Mouse (Mus musculus) hindbrain, embryonic 12.5 days (tissue): ENCODE data around the gene Unc119b. TPM values are rescaled to one million over a fixed set of nuclear protein-coding genes. Genes with fewer than 3 reads are reported as not detected.
A peak's percentile ranks its signal among the peaks of the same experiment; 100 is the strongest.
"Not testable (repeated sequence)": the region's sequence is repeated elsewhere in the genome, so short reads cannot be mapped to it uniquely, and the experiment has no call there.

Experiments
- ATAC-seq: fragments of 200-750 bp; cut with Nextera tagmentation; 2 replicates; pipeline ENCODE4 v1.8.0; 2017; ENCODE audit warnings: moderate TSS enrichment; ENCODE audit not compliant: low FRiP score
- H3K27ac ChIP-seq: fragments of 300-500 bp; sonication (generic); 2 replicates; pipeline ENCODE4 v1.5.1; 2016; ENCODE audit warnings: mild to moderate bottlenecking
- H3K27me3 ChIP-seq: fragments of 300-500 bp; sonication (generic); 2 replicates; pipeline ENCODE4 v1.6.1; 2016; ENCODE audit warnings: mild to moderate bottlenecking
- H3K36me3 ChIP-seq: fragments of 300-500 bp; sonication (generic); 2 replicates; pipeline ENCODE4 v1.6.1; 2016; ENCODE audit warnings: mild to moderate bottlenecking
- H3K4me1 ChIP-seq: fragments of 300-500 bp; sonication (generic); 2 replicates; pipeline ENCODE4 v1.6.1; 2016
- H3K4me2 ChIP-seq: fragments of 300-500 bp; sonication (generic); replicated peaks from 2 replicates; pipeline ENCODE4 v1.6.1; 2016; ENCODE audit warnings: mild to moderate bottlenecking
- H3K4me3 ChIP-seq: fragments of 300-500 bp; sonication (generic); 2 replicates; pipeline ENCODE4 v1.5.1; 2016; ENCODE audit warnings: mild to moderate bottlenecking
- H3K9ac ChIP-seq: fragments of 300-500 bp; sonication (generic); 2 replicates; pipeline ENCODE4 v1.6.1; 2016; ENCODE audit warnings: mild to moderate bottlenecking, moderate library complexity
- H3K9me3 ChIP-seq: fragments of 300-500 bp; sonication (generic); replicated peaks from 2 replicates; pipeline ENCODE4 v1.6.1; 2016; ENCODE audit warnings: mild to moderate bottlenecking
- WGBS: fragments of 180-500 bp; shearing (Covaris S2); methylation state at CpG from one replicate; pipeline ENCODE4 v1.1.7; 2016; 5-methylcytosine and 5-hydroxymethylcytosine counted together
- polyA plus RNA-seq: library from polyadenylated mRNA; unstranded; fragments of >200 nt; fragmentation: Nextera tagmentation; extraction: Ambion mirVana; gene quantifications from 2 replicates; pipeline ENCODE4 v1.2.1, GENCODE M21; 2016

The Unc119b gene
- polyA plus RNA-seq, 1 experiment from 2014 or later, result 62.0 TPM

GRCm38 (mm10) chr5:115165895-115166814 lies 31.4 kb upstream of the Unc119b start:
- Histone ChIP-seq H3K27me3 (no peaks in the 10 kb centered on the region), H3K4me3 (no peak overlapping the region), H3K27ac (no peak overlapping the region), H3K36me3 (no peaks in the 10 kb centered on the region), H3K9me3 (no peaks in the 10 kb centered on the region), H3K4me2 (no peak overlapping the region), H3K9ac (no peak overlapping the region), H3K4me1 (peaks cover 8% of the 10 kb centered on the region; the same call in 1 of the 2 replicates)
- no peak for ATAC-seq
- WGBS, result 55% methylated on average over 11 of the region's 11 CpGs

- no peaks in the 10 kb centered on the region for H3K27me3 ChIP-seq
- no peaks in the 10 kb centered on the region for H3K36me3 ChIP-seq
- no peak overlapping the region for H3K9ac ChIP-seq
- H3K4me2 ChIP-seq, result no peak overlapping the region
- WGBS, result 62% methylated on average over 9 of the region's 9 CpGs
- no peak overlapping the region for H3K27ac ChIP-seq
- no peaks in the 10 kb centered on the region for H3K9me3 ChIP-seq
- no peak for ATAC-seq
- H3K4me1 ChIP-seq, result peaks cover 12% of the 10 kb centered on the region; the same call in 1 of the 2 replicates
- H3K4me3 ChIP-seq, result no peak overlapping the region
These were observed 30.6 kb upstream of the Unc119b start for GRCm38 (mm10) chr5:115165351-115165750.

DNA sequence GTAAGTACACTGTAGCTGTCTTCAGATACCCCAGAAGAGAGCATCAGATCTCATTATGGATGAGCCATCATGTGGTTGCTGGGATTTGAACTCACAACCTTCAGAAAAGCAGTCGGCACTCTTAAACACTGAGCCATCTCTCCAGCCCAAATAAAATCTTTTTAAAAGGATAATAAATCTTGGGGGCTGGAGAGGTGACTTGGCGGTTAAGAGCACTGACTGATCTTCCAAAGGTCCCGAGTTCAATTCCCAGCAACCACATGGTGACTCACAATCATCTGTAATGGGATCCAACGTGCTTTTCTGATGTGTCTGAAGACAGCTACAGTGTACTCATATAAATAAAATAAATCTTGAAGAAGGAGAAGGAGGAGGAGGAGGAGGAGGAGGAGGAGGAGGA lies 29.7 kb upstream of the Unc119b start:
- not testable (repeated sequence) for H3K4me3 ChIP-seq, H3K4me2 ChIP-seq, H3K36me3 ChIP-seq, H3K27ac ChIP-seq, H3K27me3 ChIP-seq, H3K9me3 ChIP-seq, H3K9ac ChIP-seq, ATAC-seq
- peaks cover 12% of the 10 kb centered on the region; the same call in 1 of the 2 replicates for H3K4me1 ChIP-seq
- WGBS, result 84% methylated on average over 4 of the region's 4 CpGs

GRCm38 (mm10) chr5:115163563-115163962 lies 28.8 kb upstream of the Unc119b start:
- Histone ChIP-seq H3K9ac (no peak overlapping the region), H3K4me3 (no peak overlapping the region), H3K4me2 (no peak overlapping the region), H3K9me3 (no peaks in the 10 kb centered on the region), H3K27ac (no peak overlapping the region), H3K27me3 (no peaks in the 10 kb centered on the region), H3K36me3 (no peaks in the 10 kb centered on the region), H3K4me1 (peaks cover 6% of the 10 kb centered on the region; the same call in 1 of the 2 replicates)
- ATAC-seq, result no peak
- 34% methylated on average over 8 of the region's 8 CpGs for WGBS

DNA sequence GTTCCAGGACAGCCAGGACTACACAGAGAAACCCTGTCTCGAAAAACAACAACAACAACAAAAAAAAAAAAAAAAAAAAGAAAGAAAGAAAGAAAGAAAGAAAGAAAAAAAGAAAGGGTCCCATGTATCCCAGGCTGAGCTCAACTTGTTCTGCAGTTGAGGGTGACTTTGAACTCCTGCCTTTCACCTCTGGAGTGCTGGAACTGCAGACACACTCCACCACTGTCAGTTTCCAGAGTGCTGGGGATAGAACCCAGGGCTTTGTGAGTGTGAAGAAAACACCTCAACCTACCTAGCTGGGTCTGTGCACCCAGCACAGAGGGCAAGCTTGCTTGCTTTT lies 27.1 kb upstream of the Unc119b start:
- not testable (repeated sequence) for ATAC-seq
- 62% methylated on average over 1 of the region's 1 CpGs for WGBS

DNA sequence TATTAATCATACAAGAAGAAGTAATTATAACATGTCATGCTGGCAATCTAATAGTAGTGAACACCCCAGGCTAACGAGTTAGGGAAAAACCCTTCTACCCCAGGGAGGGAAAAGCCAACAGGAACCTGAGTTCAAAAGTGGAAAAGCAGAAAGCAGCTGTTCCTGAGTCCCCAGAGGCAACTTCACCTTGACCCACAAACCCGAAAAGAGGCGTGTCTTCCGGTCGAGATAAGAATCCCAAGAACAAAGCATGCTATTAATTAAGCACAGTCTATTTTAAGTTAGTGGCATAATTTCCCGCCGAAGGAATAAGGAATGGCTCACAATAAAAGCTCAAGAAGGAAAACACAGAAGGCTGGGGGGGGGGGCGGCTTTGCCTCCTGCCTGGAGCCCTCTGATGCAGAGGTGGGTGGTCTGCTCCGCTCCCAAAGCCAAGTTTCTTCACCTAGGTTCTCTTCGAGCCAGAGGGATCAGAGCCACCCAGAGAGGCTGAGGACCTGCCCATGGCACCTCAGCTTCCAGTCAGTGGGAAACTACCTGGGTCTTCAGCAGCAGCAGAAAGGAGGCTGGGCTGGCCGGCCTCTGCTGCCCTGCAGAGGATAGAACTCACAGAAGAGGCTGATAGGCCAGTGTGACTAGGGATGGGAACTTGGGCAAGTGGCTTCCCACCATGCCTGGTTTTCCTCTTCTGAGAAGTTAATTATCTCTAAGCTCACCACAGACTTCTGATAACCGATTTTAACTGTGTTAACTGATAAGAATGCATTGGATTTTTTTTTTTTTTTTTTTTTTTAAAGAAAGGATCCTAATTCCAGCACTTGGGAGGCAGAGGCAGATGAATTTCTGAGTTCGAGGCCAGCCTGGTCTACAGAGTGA lies 26.5 kb upstream of the Unc119b start:
- ATAC-seq, result no peak

More for the DNA sequence above, 27.1 kb upstream of the Unc119b start:
- H3K27ac ChIP-seq, H3K36me3 ChIP-seq, H3K4me3 ChIP-seq, H3K9ac ChIP-seq, H3K27me3 ChIP-seq, H3K4me2 ChIP-seq, H3K9me3 ChIP-seq: not testable (repeated sequence)
- peaks cover 11% of the 10 kb centered on the region for H3K4me1 ChIP-seq

GRCm38 (mm10) chr5:115160655-115161054 lies 25.9 kb upstream of the Unc119b start:
- ATAC-seq, result no peak
- peaks cover 24% of the 10 kb centered on the region for H3K4me1 ChIP-seq
- WGBS, result 78% methylated on average over 6 of the region's 6 CpGs
- H3K27ac ChIP-seq, result no peak overlapping the region
- no peaks in the 10 kb centered on the region for H3K9me3 ChIP-seq
- no peak overlapping the region for H3K9ac ChIP-seq
- H3K27me3 ChIP-seq, result no peaks in the 10 kb centered on the region
- H3K36me3 ChIP-seq, result no peaks in the 10 kb centered on the region
- no peak overlapping the region for H3K4me3 ChIP-seq
- no peak overlapping the region for H3K4me2 ChIP-seq

More for the DNA sequence above, 26.5 kb upstream of the Unc119b start:
- Histone ChIP-seq H3K27ac (no peak overlapping the region), H3K9me3 (no peaks in the 10 kb centered on the region), H3K4me3 (no peak overlapping the region), H3K36me3 (no peaks in the 10 kb centered on the region), H3K4me2 (no peak overlapping the region), H3K27me3 (no peaks in the 10 kb centered on the region), H3K4me1 (peaks cover 18% of the 10 kb centered on the region), H3K9ac (no peak overlapping the region)
- 56% methylated on average over 13 of the region's 13 CpGs for WGBS

DNA sequence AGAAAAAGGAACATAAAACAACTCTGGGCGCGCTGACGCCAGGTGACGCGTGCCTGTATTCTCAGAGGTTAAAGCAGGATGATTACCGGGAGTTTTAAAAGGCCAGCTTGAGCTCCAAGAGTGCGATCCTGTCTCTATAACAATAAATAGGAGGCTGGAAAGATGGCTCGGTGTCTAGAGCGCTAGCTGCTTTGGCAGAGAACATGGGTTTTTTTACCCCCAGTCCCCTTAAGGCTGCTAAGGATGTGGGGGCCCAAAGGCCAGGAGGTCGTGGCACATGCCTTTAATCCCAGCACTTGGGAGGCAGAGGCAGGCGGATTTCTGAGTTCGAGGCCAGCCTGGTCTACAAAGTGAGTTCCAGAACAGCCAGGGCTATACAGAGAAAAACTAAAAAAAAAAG lies 24.4 kb upstream of the Unc119b start:
- H3K4me3 ChIP-seq, result peak overlapping the region; percentile 97
- no peaks in the 10 kb centered on the region for H3K9me3 ChIP-seq
- H3K27ac ChIP-seq, result peak overlapping the region; percentile 97
- H3K4me2 ChIP-seq, result peak overlapping the region; percentile 67
- 35% methylated on average over 12 of the region's 12 CpGs for WGBS
- H3K9ac ChIP-seq, result peak overlapping the region; percentile 97
- H3K36me3 ChIP-seq, result no peaks in the 10 kb centered on the region
- ATAC-seq, result no peak
- H3K27me3 ChIP-seq, result no peaks in the 10 kb centered on the region
- H3K4me1 ChIP-seq, result peaks cover 39% of the 10 kb centered on the region

- peak within 1 kb of the TSS; percentile 88 for H3K4me2 ChIP-seq
- peak within 1 kb of the TSS; percentile 97 for H3K4me3 ChIP-seq
- peaks cover 44% of the 10 kb centered on the region for H3K4me1 ChIP-seq
- H3K27me3 ChIP-seq, result no peaks in the 10 kb centered on the region
- H3K9me3 ChIP-seq, result no peaks in the 10 kb centered on the region
- peak; percentile 98 for ATAC-seq
- H3K9ac ChIP-seq, result peak within 1 kb of the TSS; percentile 97
- H3K36me3 ChIP-seq, result peaks cover 2% of the 10 kb centered on the region; the same call in 1 of the 2 replicates
- peak within 1 kb of the TSS; percentile 97 for H3K27ac ChIP-seq
- WGBS, result under 1% methylated on average over 63 of the region's 78 CpGs
These were observed 23.5 kb upstream of the Unc119b start, which contains the start of gene Mlec for GRCm38 (mm10) chr5:115158040-115158983. Gene Mlec (minus strand): TSS chr5:115158179.

- 3% methylated on average over 26 of the region's 26 CpGs for WGBS
- peaks cover 54% of the 10 kb centered on the region for H3K4me1 ChIP-seq
These were observed 22.3 kb upstream of the Unc119b start for GRCm38 (mm10) chr5:115156933-115157589.

DNA sequence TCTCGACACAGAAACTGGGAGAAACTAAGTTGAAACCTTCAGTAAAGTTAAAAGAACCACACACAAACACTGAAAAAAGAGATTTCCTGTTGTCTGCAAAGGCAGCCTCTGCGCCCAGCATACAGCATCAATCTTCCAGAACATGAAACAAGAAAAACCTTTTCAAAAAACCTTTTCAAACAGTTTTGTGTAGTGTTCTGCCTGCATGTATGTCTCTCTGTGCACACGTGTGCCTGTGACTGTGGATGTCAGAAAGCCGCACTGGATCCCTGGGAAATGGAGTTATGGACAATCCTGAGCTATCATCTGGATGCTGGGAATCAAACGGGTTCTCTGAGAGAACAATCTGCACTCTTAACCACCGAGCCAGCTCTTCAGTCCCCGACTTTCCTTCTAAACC lies 21.6 kb upstream of the Unc119b start:
- no peak overlapping the region for H3K27ac ChIP-seq
- peak overlapping the region; percentile 97 for H3K4me3 ChIP-seq
- H3K4me2 ChIP-seq, result peak overlapping the region; percentile 88
- peaks cover 53% of the 10 kb centered on the region for H3K4me1 ChIP-seq
- WGBS, result 60% methylated on average over 7 of the region's 7 CpGs
- peak overlapping the region; percentile 97; the same call in 1 of the 2 replicates for H3K9ac ChIP-seq
- H3K27me3 ChIP-seq, result no peaks in the 10 kb centered on the region
- H3K9me3 ChIP-seq, result no peaks in the 10 kb centered on the region
- peaks cover 8% of the 10 kb centered on the region; the same call in 1 of the 2 replicates for H3K36me3 ChIP-seq
- ATAC-seq, result no peak

More at GRCm38 (mm10) chr5:115156933-115157589, 22.3 kb upstream of the Unc119b start:
- H3K4me2 ChIP-seq, result peak overlapping the region; percentile 88
- H3K27ac ChIP-seq, result peak overlapping the region; percentile 97
- H3K36me3 ChIP-seq, result peaks cover 6% of the 10 kb centered on the region; the same call in 1 of the 2 replicates
- H3K9me3 ChIP-seq, result no peaks in the 10 kb centered on the region
- H3K9ac ChIP-seq, result peak overlapping the region; percentile 97
- H3K4me3 ChIP-seq, result peak overlapping the region; percentile 97
- no peak for ATAC-seq
- H3K27me3 ChIP-seq, result no peaks in the 10 kb centered on the region
